Mouse (Mus musculus) hematopoietic stem cell, adult 5-6 weeks (primary cell): ENCODE measurements around the gene Dhx37. TPM values are rescaled to one million over a fixed set of nuclear protein-coding genes. Genes with fewer than 3 reads are reported as not detected.
"Not testable (repeated sequence)": the region's sequence is repeated elsewhere in the genome, so short reads cannot be mapped to it uniquely, and the experiment has no call there.

Experiments
- ATAC-seq, 2 experiments: fragments of 125-278 bp in 1 of 2; replicated peaks in 1 of 2; 2 replicates each; pipeline ENCODE4 v1.8.0; 2016 to 2017; ENCODE audit warnings: inconsistent platforms in 2 of 2, mild to moderate bottlenecking in 2 of 2, moderate number of reproducible peaks in 2 of 2, low read depth in 1 of 2, moderate TSS enrichment in 1 of 2; ENCODE audit not compliant: low FRiP score in 2 of 2, poor library complexity in 2 of 2, severe bottlenecking in 2 of 2, insufficient read depth in 1 of 2, low TSS enrichment in 1 of 2
- total RNA-seq: library from RNA; stranded (forward); fragments of 172-1452, 232-1000 nt; gene quantifications from 2 replicates; pipeline ENCODE4 v1.2.3, GENCODE M21; 2017

Dhx37 gene
- total RNA-seq, 1 experiment from 2014 or later, result 87.1 TPM

- ATAC-seq, result no peak
Measured at GRCm38 (mm10) chr5:125403481-125404465, 30.1 kb downstream of the Dhx37 start.

- ATAC-seq, result no peak
Measured at GRCm38 (mm10) chr5:125402991-125403390, 30.9 kb downstream of the Dhx37 start.

DNA sequence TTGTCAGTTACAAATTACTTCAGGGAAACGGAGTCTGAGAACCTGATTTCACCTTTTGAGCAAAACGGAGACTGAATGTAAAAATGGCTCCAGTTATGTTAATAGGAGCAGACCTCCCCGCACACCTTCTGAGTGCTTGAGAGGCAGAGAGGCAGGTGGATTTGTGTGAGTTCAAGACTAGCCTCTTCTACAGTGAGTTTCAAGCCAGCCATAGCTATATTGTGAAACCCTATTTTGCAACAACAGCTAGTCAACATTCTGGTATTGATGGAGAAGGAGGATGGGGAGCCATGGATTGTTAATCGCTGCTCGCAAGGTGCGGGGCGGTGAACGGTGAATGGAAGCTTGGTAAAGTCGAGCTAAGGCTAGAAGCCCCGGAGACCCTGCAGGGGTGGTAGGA is 31.4 kb downstream of the Dhx37 start:
- ATAC-seq, result no peak

DNA sequence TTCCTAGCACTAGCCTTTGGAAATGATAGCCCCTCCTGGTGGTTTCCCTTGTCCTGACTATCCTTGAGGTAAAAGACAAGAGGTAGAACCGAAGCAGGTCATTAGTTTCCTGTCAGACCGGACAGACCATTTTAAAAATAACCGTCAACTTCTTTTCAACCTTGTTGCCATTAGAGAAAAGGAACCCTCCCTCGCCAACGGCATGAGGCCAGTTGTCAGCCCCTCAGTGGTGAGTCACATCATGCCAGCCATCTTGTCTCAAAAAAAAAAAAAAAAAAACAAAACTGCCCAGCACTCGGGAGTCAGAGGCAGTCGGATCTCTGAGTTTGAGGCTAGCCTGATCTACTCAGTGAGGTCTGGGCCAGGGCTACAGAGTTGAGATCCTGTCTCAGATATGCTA is 33.0 kb downstream of the Dhx37 start:
- ATAC-seq, result no peak

DNA sequence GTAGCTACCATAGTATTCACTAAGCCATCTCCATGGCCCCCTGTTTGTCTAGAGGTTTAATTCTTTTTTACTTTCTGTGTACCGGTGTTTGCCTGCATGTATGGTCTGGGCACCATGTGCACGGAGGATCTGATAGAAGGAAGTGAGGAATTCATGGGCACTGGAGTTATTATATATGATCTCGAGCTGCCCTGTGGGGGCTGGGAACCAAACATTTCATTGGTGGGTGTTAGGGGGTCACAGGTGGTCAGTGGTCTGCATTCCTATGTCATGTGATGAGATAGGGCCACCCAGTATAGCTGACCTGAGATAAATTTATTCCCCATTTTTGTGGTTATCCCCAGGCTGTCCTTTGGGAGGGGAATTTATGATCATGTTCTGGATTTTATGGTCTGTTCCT is 38.9 kb downstream of the Dhx37 start:
- ATAC-seq, result no peak

DNA sequence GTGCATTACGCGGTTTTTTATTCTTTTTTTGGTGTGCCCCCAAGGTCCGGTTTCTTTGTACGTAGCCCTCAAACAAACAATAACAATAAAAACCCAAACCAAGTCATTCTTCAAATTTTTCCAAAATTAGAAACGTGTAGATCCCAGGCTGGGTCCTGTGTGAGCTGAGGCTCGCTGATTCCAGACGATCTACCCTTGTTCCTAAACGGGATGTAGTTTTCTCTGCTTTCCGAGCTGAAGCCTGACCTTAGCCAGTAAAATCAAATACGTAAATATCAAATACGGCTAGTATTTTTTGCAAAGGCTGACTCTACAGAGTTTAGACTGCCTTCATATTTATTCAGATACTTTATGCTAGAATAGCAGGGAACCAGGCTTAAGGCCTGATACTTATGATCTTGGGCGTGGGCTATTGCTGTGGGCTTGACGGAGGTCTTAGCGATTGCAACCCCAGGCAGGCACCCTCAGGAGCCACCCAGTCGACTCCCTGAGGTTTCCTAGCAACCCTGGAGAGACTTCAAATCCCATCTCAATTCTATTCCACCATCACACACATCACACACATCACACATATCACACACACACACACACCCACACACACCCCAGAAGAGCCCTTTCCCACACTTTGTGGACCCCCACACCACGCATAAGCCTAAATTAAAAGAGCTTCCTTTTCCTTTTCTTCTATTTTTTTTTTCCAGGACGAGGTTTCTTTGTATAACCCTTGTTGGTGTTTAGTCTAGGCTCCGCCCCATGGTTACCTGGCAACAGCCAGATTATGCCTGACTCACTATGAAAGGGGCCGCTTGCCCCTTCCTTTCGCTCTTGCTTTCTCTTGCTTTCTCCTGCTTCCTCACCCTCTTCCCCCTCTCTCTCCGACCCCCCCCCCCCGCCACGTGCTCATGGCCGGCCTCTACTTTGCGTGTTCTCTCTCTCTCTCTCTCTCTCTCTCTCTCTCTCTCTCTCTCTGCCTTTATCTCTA is 40.0 kb downstream of the Dhx37 start:
- peak; percentile 30 to 46 for ATAC-seq

- ATAC-seq, result peak; percentile 58 to 68
Measured at GRCm38 (mm10) chr5:125392977-125393621, 40.8 kb downstream of the Dhx37 start.

DNA sequence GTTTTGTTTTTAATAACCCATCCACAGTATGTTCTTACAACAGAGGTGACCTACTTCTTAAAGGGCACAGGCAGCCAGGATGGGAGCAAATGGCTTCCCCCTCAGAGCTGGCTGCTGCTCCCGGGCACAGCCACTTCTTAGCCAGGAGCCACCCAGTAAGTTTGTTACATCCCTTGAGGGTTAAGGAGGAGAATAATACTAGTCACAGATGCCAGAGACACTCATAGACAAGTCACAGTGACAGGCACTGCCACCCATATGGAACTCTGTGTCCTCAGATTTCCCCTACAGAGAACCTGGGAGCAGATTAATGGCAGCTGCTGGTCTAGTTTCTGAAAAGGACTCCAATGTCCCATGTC is 41.3 kb downstream of the Dhx37 start:
- no peak for ATAC-seq

GRCm38 (mm10) chr5:125392176-125392575 is 41.7 kb downstream of the Dhx37 start:
- ATAC-seq, result not testable (repeated sequence)

- ATAC-seq, result no peak
Measured at GRCm38 (mm10) chr5:125391609-125392008, 42.3 kb downstream of the Dhx37 start.

DNA sequence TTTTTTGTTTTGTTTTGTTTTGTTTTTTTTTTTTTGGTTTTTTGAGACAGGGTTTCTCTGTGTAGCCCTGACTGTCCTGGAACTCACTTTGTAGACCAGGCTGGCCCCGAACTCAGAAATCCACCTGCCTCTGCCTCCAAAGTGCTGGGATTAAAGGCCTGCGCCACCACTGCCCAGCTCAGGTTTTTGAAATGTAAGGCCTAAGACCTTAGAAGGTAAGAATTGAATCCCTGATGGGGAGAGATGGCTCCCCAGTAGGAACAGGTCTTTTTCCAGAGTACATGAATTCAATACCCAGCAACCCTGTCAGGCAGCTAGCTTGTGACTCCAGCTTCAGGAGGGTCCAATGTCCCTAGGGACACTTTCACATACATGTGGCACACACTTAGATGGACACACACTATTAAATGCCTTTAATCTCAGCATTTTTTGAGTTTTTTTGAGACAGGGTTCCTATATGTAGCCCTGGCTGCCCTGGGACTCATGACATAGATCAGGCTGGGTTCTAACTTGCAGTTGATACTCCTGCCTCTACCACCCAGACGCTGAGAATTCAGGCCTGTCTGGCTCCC is 42.9 kb downstream of the Dhx37 start:
- no peak for ATAC-seq

DNA sequence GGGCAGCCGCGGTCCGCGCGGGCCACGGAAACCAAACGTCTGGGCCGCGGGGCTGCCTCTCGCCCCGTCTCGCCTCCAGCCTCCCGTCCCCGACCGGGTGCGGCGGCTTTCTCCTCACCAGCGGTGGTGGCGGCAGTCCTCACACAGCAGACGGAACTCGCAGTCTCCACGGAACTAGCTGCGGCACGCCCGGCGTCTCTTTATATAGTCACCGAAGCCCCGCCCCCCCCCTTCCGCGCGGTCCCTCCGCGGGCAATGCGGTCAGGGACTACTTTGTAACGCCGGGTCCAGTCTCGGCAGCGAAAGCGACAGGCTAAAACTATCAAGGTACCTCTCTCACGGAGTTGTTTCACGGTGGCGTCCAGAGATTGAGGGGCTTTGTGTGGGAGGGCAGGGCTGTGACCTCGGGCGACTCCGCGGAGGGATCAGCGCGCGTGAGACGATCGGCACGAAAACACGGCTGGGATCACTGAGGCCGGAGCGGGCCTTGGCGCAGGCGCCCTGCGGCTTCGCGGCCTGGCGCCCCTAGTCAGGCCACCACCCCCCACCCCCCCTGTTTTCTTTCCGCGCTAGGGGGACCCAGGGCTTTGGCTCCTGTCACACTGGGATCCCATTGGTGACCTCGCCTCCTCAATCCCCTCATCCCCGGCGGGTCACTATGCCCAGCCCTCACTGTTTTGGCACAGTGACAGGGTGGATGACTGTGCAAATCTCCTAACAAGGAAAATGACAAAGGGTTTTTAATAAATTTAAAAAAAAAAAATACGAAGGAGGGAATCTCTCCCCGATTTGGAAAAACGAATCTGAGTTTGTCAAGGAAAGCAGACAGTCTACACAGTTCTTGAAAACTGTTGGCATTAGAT is 44.1 kb downstream of the Dhx37 start, which contains the start of gene Ubc:
Gene Ubc, minus strand, starts transcription at position 624 of the 863 bp plus-strand sequence.
- peak; percentile 19 to 52; a peak in 3 of 4 replicates for ATAC-seq

GRCm38 (mm10) chr5:125389131-125389578 is 44.8 kb downstream of the Dhx37 start, which contains the start of gene Gm10382:
Gene Gm10382, plus strand, starts transcription at chr5:125389322.
- peak; percentile 38 to 57 for ATAC-seq

- no peak for ATAC-seq
Measured at GRCm38 (mm10) chr5:125388358-125389092, 45.4 kb downstream of the Dhx37 start.

- ATAC-seq, result not testable (repeated sequence)
Measured at GRCm38 (mm10) chr5:125387295-125387694, 46.6 kb downstream of the Dhx37 start.
